Mouse (Mus musculus): ENCODE data around the gene Bloc1s2. TPM values are rescaled to one million over a fixed set of nuclear protein-coding genes. Genes with fewer than 3 reads are reported as not detected.

The Bloc1s2 gene
- total and polyA plus RNA-seq, 3 experiments, result 92.4 to 115 (median 96.3) TPM

GRCm38 (mm10) chr19:44174835-44175234, 28.6 kb upstream of the Bloc1s2 start:
- Histone ChIP-seq H3K9me3 (replicated peaks; ENCODE audit: low read length) (peaks cover 15% of the 10 kb centered on the region), H3K9ac (ENCODE audit: insufficient read depth, low read depth) (no peak overlapping the region), H3K4me3 (replicated peaks in 1 of 3; ENCODE audit: low read depth in 2 of 3, low read length in 2 of 3, poor library complexity in 1 of 3) (no peak overlapping the region), H3K4me2 (ENCODE audit: insufficient read depth, low read depth, poor library complexity, severe bottlenecking) (no peak overlapping the region), H3K4me1 (ENCODE audit: control insufficient read depth in 1 of 2, insufficient read depth in 2 of 2) (peaks cover 0 to 2% of the 10 kb centered on the region in 2 experiments; a peak in 1 of 4 replicates), H3K27me3 (replicated peaks) (no peaks in the 10 kb centered on the region), H3K36me3 (replicated peaks in 1 of 2; ENCODE audit: control insufficient read depth in 1 of 2, insufficient read depth in 1 of 2, low read length in 1 of 2) (no peaks in the 10 kb centered on the region), H3K79me2 (replicated peaks; ENCODE audit: control insufficient read depth, extremely low read depth, insufficient read depth, poor library complexity, severe bottlenecking) (no peaks in the 10 kb centered on the region), H3K27ac (ENCODE audit: insufficient read depth, low read depth) (no peak overlapping the region)
- in situ Hi-C loops (cut with MboI; ENCODE audit: low pct_ligation_motif_present, low pct_unique_long_range_greater_than_20kb, low sequenced_read_pairs), result no loop called here
- DNase-seq (ENCODE audit: extremely low read depth), result no peak
- dilution Hi-C loops (cut with MboI; ENCODE audit: extremely low pct_ligation_motif_present, extremely low pct_unique_long_range_greater_than_20kb, low sequenced_read_pairs), result no loop called here
- no peak for TF ChIP-seq EP300 (IDR thresholded peaks at IDR 0.05; ENCODE audit: low read length)
- TF ChIP-seq RCOR1 (conservative IDR thresholded peaks at IDR 0.05; ENCODE audit: low read depth, low read length), result no peak
- TF ChIP-seq UBTF (IDR thresholded peaks at IDR 0.05; ENCODE audit: low read depth, low read length), result no peak
- TF ChIP-seq SMC3 (IDR thresholded peaks at IDR 0.05; ENCODE audit: low read depth, low read length), result no peak
- no peak for TF ChIP-seq TCF12 (IDR thresholded peaks at IDR 0.05; ENCODE audit: low read depth, low read length)
- no peak for TF ChIP-seq KAT2A (IDR thresholded peaks at IDR 0.05; ENCODE audit: insufficient replicate concordance, low read length)
- TF ChIP-seq USF1 (IDR thresholded peaks at IDR 0.05; ENCODE audit: low read depth, low read length), result no peak
- TF ChIP-seq ZKSCAN1 (IDR thresholded peaks at IDR 0.05; ENCODE audit: borderline replicate concordance, low read depth, low read length), result no peak
- TF ChIP-seq MEF2A (IDR thresholded peaks at IDR 0.05; ENCODE audit: borderline replicate concordance, low read depth, low read length), result no peak
- TF ChIP-seq ZNF384 (IDR thresholded peaks at IDR 0.05; ENCODE audit: low read depth, low read length), result no peak
- no peak for TF ChIP-seq MAFK (IDR thresholded peaks at IDR 0.05; ENCODE audit: insufficient replicate concordance, low read length)
- no peak for TF ChIP-seq MXI1 (IDR thresholded peaks at IDR 0.05; ENCODE audit: low read depth, low read length)
- TF ChIP-seq ETS1 (conservative IDR thresholded peaks at IDR 0.05; ENCODE audit: low read depth, low read length), result no peak
- TF ChIP-seq CTCF (conservative IDR thresholded peaks at IDR 0.05 in 1 of 2, IDR thresholded peaks at IDR 0.05 in 1 of 2; ENCODE audit: low read depth in 2 of 2, low read length in 2 of 2), result no peak
- TF ChIP-seq BHLHE40 (IDR thresholded peaks at IDR 0.05; ENCODE audit: low read depth, low read length), result no peak
- no peak for TF ChIP-seq SIN3A (IDR thresholded peaks at IDR 0.05; ENCODE audit: low read length)
- no peak for TF ChIP-seq GABPA (IDR thresholded peaks at IDR 0.05; ENCODE audit: insufficient replicate concordance, low read depth, low read length)

- DNase-seq (ENCODE audit: extremely low read depth), result peak; percentile 35
- dilution Hi-C loops (cut with MboI; ENCODE audit: extremely low pct_ligation_motif_present, extremely low pct_unique_long_range_greater_than_20kb, low sequenced_read_pairs), result no loop called here
- no peak overlapping the region for H3K9ac ChIP-seq (ENCODE audit: insufficient read depth, low read depth)
Measured at GRCm38 (mm10) chr19:44161515-44161914, 15.3 kb upstream of the Bloc1s2 start.

More at GRCm38 (mm10) chr19:44161515-44161914, 15.3 kb upstream of the Bloc1s2 start:
- Histone ChIP-seq H3K27me3 (replicated peaks) (no peaks in the 10 kb centered on the region), H3K4me3 (replicated peaks in 1 of 3; ENCODE audit: low read depth in 2 of 3, low read length in 2 of 3, poor library complexity in 1 of 3) (no peak overlapping the region), H3K27ac (ENCODE audit: insufficient read depth, low read depth) (no peak overlapping the region), H3K4me2 (ENCODE audit: insufficient read depth, low read depth, poor library complexity, severe bottlenecking) (no peak overlapping the region), H3K4me1 (ENCODE audit: control insufficient read depth in 1 of 2, insufficient read depth in 2 of 2) (no peaks in the 10 kb centered on the region), H3K9me3 (replicated peaks; ENCODE audit: low read length) (no peaks in the 10 kb centered on the region), H3K79me2 (replicated peaks; ENCODE audit: control insufficient read depth, extremely low read depth, insufficient read depth, poor library complexity, severe bottlenecking) (no peaks in the 10 kb centered on the region), H3K36me3 (replicated peaks in 1 of 2; ENCODE audit: control insufficient read depth in 1 of 2, insufficient read depth in 1 of 2, low read length in 1 of 2) (no peaks in the 10 kb centered on the region)
- TF ChIP-seq CTCF (conservative IDR thresholded peaks at IDR 0.05 in 1 of 2, IDR thresholded peaks at IDR 0.05 in 1 of 2; ENCODE audit: low read depth in 2 of 2, low read length in 2 of 2) (peak; percentile 86 to 92), RAD21 (IDR thresholded peaks at IDR 0.05; ENCODE audit: low read depth, low read length) (peak; percentile 82), ELF1 (IDR thresholded peaks at IDR 0.05; ENCODE audit: low read depth, low read length) (no peak), ZMIZ1 (IDR thresholded peaks at IDR 0.05; ENCODE audit: low read depth, low read length) (no peak), SMC3 (IDR thresholded peaks at IDR 0.05; ENCODE audit: low read depth, low read length) (peak; percentile 71)
- in situ Hi-C loops (cut with MboI; ENCODE audit: low pct_ligation_motif_present, low pct_unique_long_range_greater_than_20kb, low sequenced_read_pairs), result no loop called here
